Mouse (Mus musculus) R1 (cell line): Measurements from ENCODE around the gene Dctn5.

Experiments
- DNase-seq: peaks from one replicate; pipeline ENCODE4 v3.0.0-alpha.2; 2018; ENCODE audit warnings: low read depth, low spot score

Dctn5 gene

GRCm38 (mm10) chr7:122132497-122133337 is at the start of gene Dctn5, which contains the start of gene Palb2:
Dctn5 (plus strand) TSS chr7:122133041.
Palb2 (minus strand) TSS chr7:122132985.
- peak; percentile 98 for DNase-seq

GRCm38 (mm10) chr7:122087195-122087982 is 45.5 kb upstream of the Dctn5 start:
- DNase-seq = no peak

GRCm38 (mm10) chr7:122094564-122095330 is 38.1 kb upstream of the Dctn5 start:
- peak; percentile 77 for DNase-seq

GRCm38 (mm10) chr7:122098009-122098408 is 34.8 kb upstream of the Dctn5 start:
- DNase-seq = no peak

- DNase-seq = peak; percentile 84
Measured at GRCm38 (mm10) chr7:122099222-122099621, 33.6 kb upstream of the Dctn5 start.

GRCm38 (mm10) chr7:122101014-122101746 is 31.7 kb upstream of the Dctn5 start:
- DNase-seq = peak; percentile 53

- peak; percentile 91 for DNase-seq
Measured at GRCm38 (mm10) chr7:122101747-122102244, 31.0 kb upstream of the Dctn5 start, which contains the start of gene Ndufab1. Ndufab1 (minus strand) TSS chr7:122101886.

GRCm38 (mm10) chr7:122108206-122108605 is 24.6 kb upstream of the Dctn5 start:
- no peak for DNase-seq

- no peak for DNase-seq
Measured at GRCm38 (mm10) chr7:122123518-122123917, 9.3 kb upstream of the Dctn5 start.

GRCm38 (mm10) chr7:122125636-122126035 is 7.2 kb upstream of the Dctn5 start:
- peak; percentile 52 for DNase-seq

GRCm38 (mm10) chr7:122126946-122127345 is 5.9 kb upstream of the Dctn5 start:
- DNase-seq = no peak

GRCm38 (mm10) chr7:122131834-122132233 is 1.0 kb upstream of the Dctn5 start:
- DNase-seq = no peak

- DNase-seq = no peak
Measured at GRCm38 (mm10) chr7:122133338-122133625, 441 bp downstream of the Dctn5 start.

- peak; percentile 76 for DNase-seq
Measured at GRCm38 (mm10) chr7:122135070-122135469, 2.2 kb downstream of the Dctn5 start.

- DNase-seq = no peak
Measured at GRCm38 (mm10) chr7:122137071-122137470, 4.2 kb downstream of the Dctn5 start.

GRCm38 (mm10) chr7:122138190-122138589 is 5.3 kb downstream of the Dctn5 start:
- no peak for DNase-seq

GRCm38 (mm10) chr7:122140991-122141390 is 8.2 kb downstream of the Dctn5 start:
- no peak for DNase-seq

- DNase-seq = no peak
Measured at GRCm38 (mm10) chr7:122152473-122152872, 19.6 kb downstream of the Dctn5 start.

- DNase-seq = no peak
Measured at GRCm38 (mm10) chr7:122158488-122158887, 25.6 kb downstream of the Dctn5 start.

- peak; percentile 95 for DNase-seq
Measured at GRCm38 (mm10) chr7:122158915-122159902, 26.4 kb downstream of the Dctn5 start, which contains the start of gene Plk1. Plk1 (plus strand) TSS chr7:122159439.
